Mouse (Mus musculus) hindbrain, embryonic 11.5 days (tissue): ENCODE results near the gene Ttc12. TPM values are rescaled to one million over a fixed set of nuclear protein-coding genes. Genes with fewer than 3 reads are reported as not detected.
A peak's percentile ranks its signal among the peaks of the same experiment; 100 is the strongest.

Source experiments
- ATAC-seq: fragments of 200-750 bp; cut with Nextera tagmentation; 2 replicates; pipeline ENCODE4 v1.8.0; 2017; ENCODE audit warnings: mild to moderate bottlenecking, moderate TSS enrichment, moderate library complexity; ENCODE audit not compliant: low FRiP score
- DNase-seq: peaks from one replicate; pipeline ENCODE4 v3.0.0-alpha.2; 2015; ENCODE audit warnings: low spot score
- H3K27ac ChIP-seq: fragments of 300-500 bp; sonication (generic); 2 replicates; pipeline ENCODE4 v1.5.1; 2014; ENCODE audit warnings: mild to moderate bottlenecking, low read depth, low read length
- H3K27me3 ChIP-seq: fragments of 300-500 bp; sonication (generic); 2 replicates; pipeline ENCODE4 v1.6.1; 2014; ENCODE audit warnings: mild to moderate bottlenecking, low read length, moderate library complexity, mixed read lengths; ENCODE audit not compliant: control insufficient read depth, insufficient read depth
- H3K36me3 ChIP-seq: fragments of 300-500 bp; sonication (generic); 2 replicates; pipeline ENCODE4 v1.6.1; 2014; ENCODE audit warnings: mild to moderate bottlenecking, low read length, moderate library complexity, mixed read lengths; ENCODE audit not compliant: control insufficient read depth, insufficient read depth
- H3K4me1 ChIP-seq: fragments of 300-500 bp; sonication (generic); replicated peaks from 2 replicates; pipeline ENCODE4 v1.6.1; 2014; ENCODE audit warnings: low read length, mixed read lengths; ENCODE audit not compliant: control insufficient read depth, insufficient read depth
- H3K4me2 ChIP-seq: fragments of 300-500 bp; sonication (generic); replicated peaks from 2 replicates; pipeline ENCODE4 v1.6.1; 2014; ENCODE audit warnings: mild to moderate bottlenecking, low read depth, low read length
- H3K4me3 ChIP-seq: fragments of 300-500 bp; sonication (generic); 2 replicates; pipeline ENCODE4 v1.5.1; 2014; ENCODE audit warnings: low read depth, low read length
- H3K9ac ChIP-seq: fragments of 300-500 bp; sonication (generic); 2 replicates; pipeline ENCODE4 v1.6.1; 2014; ENCODE audit warnings: low read depth, low read length
- H3K9me3 ChIP-seq: fragments of 300-500 bp; sonication (generic); 2 replicates; pipeline ENCODE4 v1.6.1; 2016; ENCODE audit warnings: low read length; ENCODE audit not compliant: control insufficient read depth
- whole genome bisulfite sequencing: fragments of 180-500 bp; shearing (Covaris S2); extraction: QIAGEN DNeasy Blood & Tissue Kit; methylation state at CpG from one replicate; pipeline ENCODE4 v1.1.7; 2014; 5-methylcytosine and 5-hydroxymethylcytosine counted together
- polyA plus RNA-seq: library from polyadenylated mRNA; unstranded; fragments of >200 nt; fragmentation: Nextera tagmentation; extraction: Ambion mirVana; gene quantifications from 2 replicates; pipeline ENCODE4 v1.2.1, GENCODE M21; 2014

Ttc12 gene
- polyA plus RNA-seq, 1 experiment from 2014 or later: 2.9 TPM

DNA sequence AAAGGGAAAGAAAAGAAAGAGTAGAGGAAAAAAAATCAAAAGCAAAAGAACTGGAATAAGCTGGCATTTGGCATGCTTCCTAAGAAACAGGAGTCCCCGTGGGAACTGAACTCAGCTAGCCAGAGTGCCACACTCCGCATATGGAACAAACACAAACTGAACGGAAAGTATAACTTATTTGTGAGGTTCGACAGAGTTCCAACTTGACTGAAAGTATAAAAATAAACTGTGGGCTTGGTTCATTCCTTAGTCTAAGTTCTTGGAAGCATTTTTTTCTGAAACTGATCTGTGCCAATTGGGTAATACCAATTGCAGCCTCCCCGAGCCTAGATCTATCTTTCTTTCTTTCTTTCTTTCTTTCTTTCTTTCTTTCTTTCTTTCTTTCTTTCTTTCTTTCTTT lies 18.6 kb upstream of the Ttc12 start:
- H3K27ac ChIP-seq: no peak overlapping the region
- 0 out of 2 replicates have a peak, but pooled peaks cover 3% of the 10 kb centered on the region for H3K36me3 ChIP-seq
- no peaks in the 10 kb centered on the region for H3K9me3 ChIP-seq
- H3K4me1 ChIP-seq: no peaks in the 10 kb centered on the region
- no peak for DNase-seq
- 90% methylated on average over 5 of the region's 5 CpGs for WGBS
- no peak overlapping the region for H3K4me3 ChIP-seq
- no peak for ATAC-seq
- H3K9ac ChIP-seq: no peak overlapping the region
- H3K27me3 ChIP-seq: no peaks in the 10 kb centered on the region
- H3K4me2 ChIP-seq: no peak overlapping the region

- Histone ChIP-seq H3K27ac (no peak overlapping the region), H3K27me3 (no peaks in the 10 kb centered on the region), H3K4me3 (no peak overlapping the region), H3K36me3 (no peaks in the 10 kb centered on the region), H3K9me3 (no peaks in the 10 kb centered on the region), H3K9ac (no peak overlapping the region), H3K4me2 (no peak overlapping the region), H3K4me1 (no peaks in the 10 kb centered on the region)
- ATAC-seq: no peak
- 90% methylated on average over 4 of the region's 4 CpGs for WGBS
- no peak for DNase-seq
Measured at GRCm38 (mm10) chr9:49502245-49502644, 16.2 kb upstream of the Ttc12 start.

GRCm38 (mm10) chr9:49499878-49500277 lies 13.9 kb upstream of the Ttc12 start:
- H3K9ac ChIP-seq: no peak overlapping the region
- no peaks in the 10 kb centered on the region for H3K27me3 ChIP-seq
- ATAC-seq (no peak), DNase-seq (no peak)
- no peak overlapping the region for H3K4me3 ChIP-seq
- WGBS: 87% methylated on average over 2 of the region's 2 CpGs
- H3K4me1 ChIP-seq: no peaks in the 10 kb centered on the region
- no peaks in the 10 kb centered on the region for H3K36me3 ChIP-seq
- no peaks in the 10 kb centered on the region for H3K9me3 ChIP-seq
- H3K4me2 ChIP-seq: no peak overlapping the region
- H3K27ac ChIP-seq: no peak overlapping the region

GRCm38 (mm10) chr9:49493979-49494649 lies 8.1 kb upstream of the Ttc12 start:
- Histone ChIP-seq H3K9ac (no peak overlapping the region), H3K4me1 (no peaks in the 10 kb centered on the region), H3K27me3 (no peaks in the 10 kb centered on the region), H3K4me3 (no peak overlapping the region), H3K9me3 (no peaks in the 10 kb centered on the region), H3K36me3 (no peaks in the 10 kb centered on the region), H3K27ac (no peak overlapping the region), H3K4me2 (no peak overlapping the region)
- peak; percentile 86 for DNase-seq
- 5% methylated on average over 4 of the region's 4 CpGs for WGBS
- peak; percentile 66 for ATAC-seq

DNA sequence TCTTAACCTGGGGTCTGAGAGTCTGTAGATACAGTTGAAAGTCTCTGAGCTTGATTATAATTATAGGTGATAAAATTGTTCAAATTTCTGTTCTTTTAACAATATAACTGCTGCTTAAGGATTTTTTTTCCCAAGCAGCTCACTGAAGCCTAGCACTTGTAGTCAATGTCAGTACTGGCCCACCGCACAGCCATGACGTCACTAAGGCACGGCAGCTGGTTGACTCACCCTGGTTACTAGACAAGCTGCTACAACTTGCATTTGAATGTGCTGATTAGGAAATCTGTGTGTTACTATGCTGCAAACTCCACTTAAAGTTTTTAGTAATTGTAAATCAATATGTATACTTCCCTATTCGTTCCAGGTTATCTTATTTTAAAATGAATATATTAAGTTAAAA lies 4.6 kb upstream of the Ttc12 start:
- no peaks in the 10 kb centered on the region for H3K36me3 ChIP-seq
- 0 out of 2 replicates have a peak, but pooled peaks cover 2% of the 10 kb centered on the region for H3K4me1 ChIP-seq
- H3K9me3 ChIP-seq: no peaks in the 10 kb centered on the region
- no peak for ATAC-seq
- H3K9ac ChIP-seq: no peak overlapping the region
- DNase-seq: no peak
- no peak overlapping the region for H3K4me2 ChIP-seq
- H3K4me3 ChIP-seq: no peak overlapping the region
- no peaks in the 10 kb centered on the region; the same call in 1 of the 2 replicates for H3K27me3 ChIP-seq
- 79% methylated on average over 4 of the region's 4 CpGs for WGBS
- no peak overlapping the region for H3K27ac ChIP-seq

DNA sequence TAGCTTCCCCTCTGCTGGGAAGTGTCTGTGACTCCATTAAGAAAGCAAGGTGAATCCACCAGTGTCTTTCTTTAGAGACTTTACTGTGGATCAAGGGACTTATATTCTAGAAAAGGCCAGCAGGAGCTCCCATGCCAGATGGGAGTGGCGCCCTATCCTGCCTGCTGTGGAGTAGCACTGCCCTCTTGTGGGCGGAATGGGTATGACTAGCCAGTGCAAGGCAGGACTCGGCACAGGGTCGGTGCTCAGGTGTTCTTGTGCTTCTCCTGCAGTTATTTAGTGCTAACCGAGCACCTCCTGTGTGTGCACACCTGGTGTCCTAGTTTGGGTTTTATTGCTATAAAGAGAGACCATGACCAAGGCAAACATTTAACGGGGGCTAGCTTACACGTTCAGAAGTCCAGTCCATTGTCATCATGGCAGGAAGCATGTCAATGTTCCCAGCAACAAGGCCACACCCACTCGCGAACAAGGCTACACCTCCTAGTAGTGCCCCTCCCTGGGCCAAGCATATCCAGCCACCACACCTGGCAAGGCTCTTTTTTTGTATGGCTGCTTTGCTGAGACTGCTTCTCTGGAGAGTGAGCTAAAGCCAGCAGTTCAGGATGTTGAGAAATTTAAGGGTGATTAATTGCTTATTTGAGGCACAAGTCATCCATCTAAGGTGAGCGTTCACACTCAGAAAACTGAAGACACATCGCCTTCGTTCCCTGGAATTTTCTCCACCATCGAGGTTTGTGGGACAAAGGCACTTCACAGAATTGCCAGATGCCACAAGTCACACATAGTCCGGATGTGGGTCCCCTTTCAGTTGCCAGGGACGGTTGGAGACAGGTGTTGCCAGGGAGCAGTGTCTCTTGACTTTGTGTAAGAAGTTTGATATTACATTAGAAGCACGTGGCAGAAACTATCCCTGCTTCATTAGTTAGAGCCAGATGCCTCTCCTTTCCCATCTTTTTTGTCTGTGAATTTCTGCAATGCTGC lies 3.2 kb upstream of the Ttc12 start:
- Histone ChIP-seq H3K36me3 (no peaks in the 10 kb centered on the region), H3K4me2 (no peak overlapping the region), H3K27me3 (no peaks in the 10 kb centered on the region; the same call in 1 of the 2 replicates), H3K9ac (0 out of 2 replicates have a peak overlapping the region, but pooled peaks have one; percentile 4), H3K4me3 (no peak overlapping the region), H3K9me3 (no peaks in the 10 kb centered on the region), H3K4me1 (0 out of 2 replicates have a peak, but pooled peaks cover 2% of the 10 kb centered on the region), H3K27ac (no peak overlapping the region)
- DNase-seq (peak; percentile 88), ATAC-seq (peak; percentile 45; the same call in 1 of the 2 replicates)
- 35% methylated on average over 16 of the region's 16 CpGs for WGBS

GRCm38 (mm10) chr9:49488258-49488657 lies 2.2 kb upstream of the Ttc12 start:
- Histone ChIP-seq H3K27me3 (no peaks in the 10 kb centered on the region; the same call in 1 of the 2 replicates), H3K27ac (no peak overlapping the region), H3K4me2 (no peak overlapping the region), H3K9me3 (no peaks in the 10 kb centered on the region), H3K36me3 (no peaks in the 10 kb centered on the region), H3K9ac (no peak overlapping the region), H3K4me3 (no peak overlapping the region), H3K4me1 (0 out of 2 replicates have a peak, but pooled peaks cover 2% of the 10 kb centered on the region)
- WGBS: 79% methylated on average over 7 of the region's 7 CpGs
- no peak for ATAC-seq
- DNase-seq: no peak

DNA sequence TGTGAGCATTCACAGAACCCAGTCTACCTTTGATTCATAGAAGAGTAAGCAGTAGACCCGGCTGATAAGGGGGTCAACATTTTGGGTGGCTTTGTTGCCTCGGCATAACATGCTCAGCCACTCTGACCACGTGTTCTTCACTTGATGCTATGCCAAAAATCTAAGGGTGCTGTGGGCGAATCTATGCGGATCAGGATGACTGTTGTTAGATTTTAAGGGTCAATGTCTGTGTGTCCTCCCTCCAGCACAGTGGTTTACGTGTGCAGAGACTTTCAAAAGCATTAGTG lies 1.6 kb upstream of the Ttc12 start:
- no peak for DNase-seq
- WGBS: 84% methylated on average over 6 of the region's 6 CpGs
- Histone ChIP-seq H3K36me3 (no peaks in the 10 kb centered on the region), H3K9me3 (no peaks in the 10 kb centered on the region), H3K4me2 (no peak overlapping the region), H3K4me1 (0 out of 2 replicates have a peak, but pooled peaks cover 2% of the 10 kb centered on the region), H3K27ac (no peak overlapping the region), H3K27me3 (no peaks in the 10 kb centered on the region; the same call in 1 of the 2 replicates), H3K4me3 (no peak overlapping the region), H3K9ac (no peak overlapping the region)
- ATAC-seq: no peak
